Mouse (Mus musculus) lung, postnatal 0 days (tissue): ENCODE results near the gene Washc1. TPM values are rescaled to one million over a fixed set of nuclear protein-coding genes. Genes with fewer than 3 reads are reported as not detected.
"Not testable (repeated sequence)": the region's sequence is repeated elsewhere in the genome, so short reads cannot be mapped to it uniquely, and the experiment has no call there.

Source experiments
- ATAC-seq: fragments of 200-750 bp; cut with Nextera tagmentation; 2 replicates; pipeline ENCODE4 v1.8.0; 2017; ENCODE audit warnings: moderate library complexity
- DNase-seq: peaks from one replicate; pipeline ENCODE4 v3.0.0-alpha.2; 2016; ENCODE audit warnings: low spot score
- H3K27ac ChIP-seq: fragments of 300-500 bp; sonication (generic); 2 replicates; pipeline ENCODE4 v1.5.1; 2014; ENCODE audit warnings: antibody characterized with exemption, mild to moderate bottlenecking, low read length, mixed read lengths
- H3K27me3 ChIP-seq: fragments of 300-500 bp; sonication (generic); replicated peaks from 2 replicates; pipeline ENCODE4 v1.6.1; 2014; ENCODE audit warnings: low read length, mixed read lengths; ENCODE audit not compliant: insufficient read depth
- H3K36me3 ChIP-seq: fragments of 300-500 bp; sonication (generic); 2 replicates; pipeline ENCODE4 v1.6.1; 2014; ENCODE audit warnings: low read length, mixed read lengths; ENCODE audit not compliant: insufficient read depth
- H3K4me1 ChIP-seq: fragments of 300-500 bp; sonication (generic); 2 replicates; pipeline ENCODE4 v1.6.1; 2014; ENCODE audit warnings: antibody characterized with exemption, low read depth, low read length, mixed read lengths; ENCODE audit not compliant: insufficient read depth
- H3K4me2 ChIP-seq: fragments of 300-500 bp; sonication (generic); replicated peaks from 2 replicates; pipeline ENCODE4 v1.6.1; 2014; ENCODE audit warnings: low read depth, mild to moderate bottlenecking, low read length, moderate library complexity, mixed read lengths
- H3K4me3 ChIP-seq: fragments of 300-500 bp; sonication (generic); 2 replicates; pipeline ENCODE4 v1.5.1; 2014; ENCODE audit warnings: low read depth, low read length
- H3K9ac ChIP-seq: fragments of 300-500 bp; sonication (generic); replicated peaks from 2 replicates; pipeline ENCODE4 v1.6.1; 2014; ENCODE audit warnings: low read depth, mild to moderate bottlenecking
- H3K9me3 ChIP-seq: fragments of 300-500 bp; sonication (generic); 2 replicates; pipeline ENCODE4 v1.6.1; 2016; ENCODE audit warnings: low read length, mixed read lengths
- CTCF ChIP-seq: IDR thresholded peaks from 2 replicates; pipeline ENCODE4 v1.5.1; 2016; ENCODE audit warnings: antibody characterized with exemption, mild to moderate bottlenecking
- EP300 ChIP-seq: IDR thresholded peaks from 2 replicates; pipeline ENCODE4 v1.6.1; 2016; ENCODE audit warnings: antibody characterized with exemption, mild to moderate bottlenecking, control low read depth
- WGBS: fragments of 180-500 bp; shearing (Covaris S2); extraction: QIAGEN DNeasy Blood & Tissue Kit; methylation state at CpG from one replicate; pipeline ENCODE4 v1.1.7; 2014; 5-methylcytosine and 5-hydroxymethylcytosine counted together
- polyA plus RNA-seq: library from polyadenylated mRNA; unstranded; fragments of >200 nt; fragmentation: Nextera tagmentation; extraction: Ambion mirVana; gene quantifications from 2 replicates; pipeline ENCODE4 v1.2.1, GENCODE M21; 2015

Washc1 gene
- polyA plus RNA-seq, 1 experiment from 2014 or later: 43.4 TPM

DNA sequence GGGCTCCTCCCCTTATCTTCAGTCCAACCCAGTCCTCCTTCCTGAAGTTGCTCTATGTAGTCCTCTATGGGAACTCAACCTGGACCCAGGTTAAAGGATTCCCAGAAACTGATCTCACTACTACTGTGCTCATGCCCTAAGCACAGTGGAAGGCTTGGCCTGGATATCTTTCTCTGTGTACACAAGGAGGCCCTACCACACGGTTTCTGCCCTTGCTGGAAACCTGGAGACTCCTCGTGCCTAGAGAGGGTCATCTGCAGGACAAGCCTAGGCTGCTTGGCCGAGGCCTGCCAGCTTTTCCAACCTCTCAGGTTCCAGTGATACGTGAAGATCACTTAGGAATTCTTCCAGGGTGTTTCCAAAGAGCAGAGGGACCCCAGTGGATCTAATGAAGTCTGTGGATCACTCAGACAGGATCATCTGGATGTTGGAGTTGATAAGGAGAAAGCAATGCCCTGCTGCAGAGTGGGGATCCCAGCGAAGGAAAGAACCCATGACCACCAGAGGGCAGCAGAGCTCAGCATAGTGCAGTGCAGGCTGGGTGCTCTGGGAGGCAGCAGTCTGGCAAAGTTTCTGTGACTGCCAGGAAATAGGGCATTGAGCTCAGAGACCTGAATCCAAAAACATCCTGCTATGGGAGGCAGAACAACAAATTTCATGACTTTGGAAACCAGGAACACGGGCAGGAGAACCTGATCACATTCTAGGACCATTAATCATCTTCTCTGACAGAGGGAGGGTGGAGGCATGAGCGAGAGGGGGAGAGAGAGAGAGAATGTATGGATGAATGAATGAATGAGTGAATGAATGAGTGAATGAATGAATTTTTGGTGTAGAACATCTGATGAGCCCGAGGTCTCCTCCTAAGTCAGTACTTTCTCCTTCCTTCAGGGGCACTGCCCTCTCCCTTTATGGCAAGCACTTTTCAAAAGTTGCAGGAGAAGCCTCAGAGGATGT lies 41.6 kb downstream of the Washc1 start:
- H3K9ac ChIP-seq, H3K27ac ChIP-seq, H3K4me3 ChIP-seq, H3K36me3 ChIP-seq, H3K27me3 ChIP-seq, H3K4me2 ChIP-seq, H3K4me1 ChIP-seq, DNase-seq, H3K9me3 ChIP-seq: not testable (repeated sequence)
- ATAC-seq: peak; percentile 79
- 61% methylated on average over 5 of the region's 8 CpGs for WGBS
- peak; percentile 35 for TF ChIP-seq CTCF

DNA sequence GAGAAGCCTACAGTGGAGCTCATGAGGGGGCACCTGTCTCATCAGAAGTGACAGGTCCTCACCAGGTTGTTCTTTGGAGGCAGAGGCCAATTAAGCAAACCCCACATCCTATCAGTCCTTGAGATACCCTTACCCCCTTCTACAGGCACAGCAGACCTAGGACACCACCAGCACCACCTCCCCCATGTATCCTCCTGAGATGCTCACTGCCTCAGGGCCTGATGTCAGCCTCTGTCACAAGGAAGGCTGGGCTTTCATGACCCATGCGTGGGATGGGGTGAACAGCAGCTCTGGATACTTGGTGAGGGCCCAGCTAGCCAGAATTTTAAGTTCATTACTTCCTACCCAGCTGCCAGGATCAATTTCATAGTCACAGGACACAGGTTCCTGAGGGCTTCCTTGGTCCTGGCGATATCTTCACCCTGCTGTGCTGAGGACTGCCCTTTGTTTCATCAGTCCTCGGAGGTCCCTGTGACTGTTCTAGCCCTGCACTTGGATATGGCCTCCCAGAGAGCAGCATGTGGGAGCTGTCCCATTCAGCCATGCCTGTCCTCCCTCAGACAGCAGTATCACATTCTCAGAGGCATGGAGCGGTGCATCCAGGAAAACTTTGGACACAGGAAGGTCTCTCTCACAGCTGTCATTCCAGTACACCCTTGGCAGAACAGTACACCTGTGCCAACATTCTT lies 42.5 kb downstream of the Washc1 start:
- not testable (repeated sequence) for H3K4me2 ChIP-seq, H3K9ac ChIP-seq, H3K27me3 ChIP-seq, ATAC-seq, H3K4me3 ChIP-seq, H3K4me1 ChIP-seq, H3K9me3 ChIP-seq, DNase-seq, H3K27ac ChIP-seq, H3K36me3 ChIP-seq
- 91% methylated on average over 4 of the region's 4 CpGs for WGBS

DNA sequence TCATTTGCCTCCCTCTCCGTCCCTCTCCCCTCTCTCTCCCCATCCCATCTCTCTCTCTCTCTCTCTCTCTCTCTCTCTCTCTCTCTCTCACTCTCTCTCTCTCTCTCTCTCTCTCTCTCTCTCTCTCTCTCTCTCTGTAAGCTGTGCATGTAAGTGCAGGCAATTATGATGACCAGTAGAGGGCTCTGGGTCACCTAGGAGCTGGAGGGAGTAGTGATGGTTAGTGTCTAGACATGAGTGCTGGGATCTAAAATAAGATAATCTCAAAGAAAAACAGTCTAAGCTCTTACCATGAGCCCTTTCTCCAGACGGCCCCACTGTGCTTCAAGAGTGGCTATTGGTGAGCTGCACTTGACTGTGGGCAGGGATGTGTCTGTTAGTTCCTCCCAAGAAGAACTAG lies 43.5 kb downstream of the Washc1 start:
- ATAC-seq (no peak), DNase-seq (no peak)
- Histone ChIP-seq H3K4me3 (no peak overlapping the region), H3K9ac (no peak overlapping the region), H3K9me3 (no peaks in the 10 kb centered on the region), H3K27ac (no peak overlapping the region), H3K36me3 (no peaks in the 10 kb centered on the region; the same call in 1 of the 2 replicates), H3K4me1 (no peaks in the 10 kb centered on the region), H3K4me2 (no peak overlapping the region), H3K27me3 (no peaks in the 10 kb centered on the region)
- 71% methylated on average over 2 of the region's 2 CpGs for WGBS
- TF ChIP-seq EP300: no peak
- TF ChIP-seq CTCF: no peak

DNA sequence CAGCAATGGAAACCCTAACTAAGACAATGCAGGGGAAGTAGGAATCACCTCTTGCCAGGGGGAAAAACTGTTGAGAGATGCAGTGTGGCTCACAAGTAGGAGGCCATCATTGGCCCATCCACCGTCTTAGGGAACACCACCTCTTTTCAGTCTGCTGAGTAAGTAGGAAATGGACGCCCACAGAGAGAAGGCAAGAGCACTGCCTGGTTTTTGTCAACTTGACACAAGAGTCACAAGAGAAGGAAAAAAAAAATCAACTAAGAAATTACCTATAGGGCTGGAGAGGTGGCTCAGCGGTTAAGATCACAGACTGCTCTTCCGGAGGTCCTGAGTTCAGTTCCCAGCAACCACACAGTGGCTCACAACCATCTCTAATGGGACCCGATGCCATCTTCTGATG lies 46.9 kb downstream of the Washc1 start:
- H3K4me1 ChIP-seq: no peaks in the 10 kb centered on the region
- ATAC-seq: no peak
- no peak for DNase-seq
- H3K36me3 ChIP-seq: no peaks in the 10 kb centered on the region
- WGBS: 89% methylated on average over 5 of the region's 5 CpGs
- no peak overlapping the region for H3K9ac ChIP-seq
- no peak for TF ChIP-seq CTCF
- TF ChIP-seq EP300: no peak
- no peak overlapping the region for H3K4me3 ChIP-seq
- H3K4me2 ChIP-seq: no peak overlapping the region
- H3K27me3 ChIP-seq: no peaks in the 10 kb centered on the region
- H3K27ac ChIP-seq: no peak overlapping the region
- no peaks in the 10 kb centered on the region for H3K9me3 ChIP-seq

DNA sequence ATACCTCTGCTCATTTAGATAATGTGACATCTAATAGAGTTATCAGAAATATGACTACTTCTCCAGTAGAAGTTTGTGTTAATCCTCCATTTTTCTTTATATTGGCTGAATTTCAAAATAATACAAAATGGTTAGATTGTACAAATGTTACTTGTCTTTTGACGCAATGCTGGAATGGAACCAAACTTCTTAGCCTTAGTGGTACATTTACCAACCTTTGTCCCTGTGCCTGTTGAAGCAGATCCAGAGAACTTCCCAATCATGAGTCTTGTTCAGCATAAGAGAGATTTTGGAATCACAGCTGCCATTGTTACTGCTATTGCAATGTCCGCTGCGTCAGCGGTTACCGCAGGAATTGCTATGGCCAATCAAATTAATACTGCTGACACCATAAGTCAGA lies 55.8 kb downstream of the Washc1 start:
- H3K27me3 ChIP-seq: not testable (repeated sequence)

More for the DNA sequence above, 55.8 kb downstream of the Washc1 start:
- not testable (repeated sequence) for H3K36me3 ChIP-seq, H3K27ac ChIP-seq, H3K9ac ChIP-seq, DNase-seq, H3K4me2 ChIP-seq, ATAC-seq, H3K4me3 ChIP-seq, H3K9me3 ChIP-seq, H3K4me1 ChIP-seq
- 95% methylated on average over 5 of the region's 5 CpGs for whole genome bisulfite sequencing

Other genes starting within 250 kb of the Washc1 start
- gene Ralbp1, start 225.7 kb upstream of the Washc1 start, polyA plus RNA-seq: 151 and 155 TPM in 2 replicates
- 89.1 and 93.8 TPM in 2 replicates for gene Twsg1, start 160.3 kb upstream of the Washc1 start, polyA plus RNA-seq
- gene Ankrd12, start 34.5 kb upstream of the Washc1 start, polyA plus RNA-seq: 29.4 and 33.4 TPM in 2 replicates
- 219 and 239 TPM in 2 replicates for gene Ndufv2, start 10.0 kb upstream of the Washc1 start, polyA plus RNA-seq
- gene Ddx11, start 12.0 kb downstream of the Washc1 start, polyA plus RNA-seq: 2.1 and 2.2 TPM in 2 replicates